Mouse (Mus musculus) urinary bladder, postnatal 4 days (tissue): Measurements from ENCODE around the gene Nubpl.

Experiments
- DNase-seq, 2 experiments: peaks; one replicate each; pipeline ENCODE4 v3.0.0; 2021 to 2022; ENCODE audit warnings: low spot score in 2 of 2

The Nubpl gene

GRCm38 (mm10) chr12:52328488-52328887 lies 231.0 kb downstream of the Nubpl start:
- DNase-seq: no peak

- no peak for DNase-seq
Observed at GRCm38 (mm10) chr12:52335142-52335765, 237.7 kb downstream of the Nubpl start.

- DNase-seq: no peak
Observed at GRCm38 (mm10) chr12:52338136-52338753, 240.7 kb downstream of the Nubpl start.

GRCm38 (mm10) chr12:52346611-52347010 lies 249.1 kb downstream of the Nubpl start:
- no peak for DNase-seq

- DNase-seq: no peak
Observed at GRCm38 (mm10) chr12:52350276-52350675, 252.7 kb downstream of the Nubpl start.

GRCm38 (mm10) chr12:52359484-52359883 lies 261.9 kb downstream of the Nubpl start:
- no peak for DNase-seq

GRCm38 (mm10) chr12:52360136-52360535 lies 262.6 kb downstream of the Nubpl start:
- no peak for DNase-seq

- DNase-seq: no peak
Observed at GRCm38 (mm10) chr12:52361198-52361597, 263.7 kb downstream of the Nubpl start.
